Mouse (Mus musculus) MEL (cell line): ENCODE measurements at regions not wholly inside any gene's neighbourhood (a gene's known extent, or its start where the extent isn't known, plus 50 kb on each side); places are given as distances from the start of the nearest gene placed in this dataset.
A peak's percentile ranks its signal among the peaks of the same experiment; 100 is the strongest.

Experiments used
- DNase-seq: peaks from one replicate; pipeline ENCODE4 v3.0.0; 2011; ENCODE audit warnings: low read depth, low spot score
- H3K27ac ChIP-seq: 2 replicates; pipeline ENCODE4 v1.5.1; 2012; ENCODE audit warnings: low read depth, mild to moderate bottlenecking, control low read depth, low read length, moderate library complexity; ENCODE audit not compliant: control insufficient read depth
- H3K27me3 ChIP-seq, 2 experiments: fragments of 150-350 bp in 1 of 2; sonication (generic) in 1 of 2; 2 replicates each; pipeline ENCODE4 v1.6.1; 2012; ENCODE audit warnings: low read length in 2 of 2, mild to moderate bottlenecking in 2 of 2, improper control_type of control experiment in 1 of 2, moderate library complexity in 1 of 2; ENCODE audit not compliant: insufficient read depth in 2 of 2, control insufficient read depth in 1 of 2
- H3K36me3 ChIP-seq, 2 experiments: 2 replicates each; pipeline ENCODE4 v1.6.1; 2012 to 2014; ENCODE audit warnings: low read length in 2 of 2, improper control_type of control experiment in 1 of 2, inconsistent platforms in 1 of 2, mild to moderate bottlenecking in 1 of 2; ENCODE audit not compliant: insufficient read depth in 2 of 2, control insufficient read depth in 1 of 2
- H3K4me1 ChIP-seq, 2 experiments: fragments of 150-350 bp in 1 of 2; sonication (generic) in 1 of 2; 2 replicates each; pipeline ENCODE4 v1.6.1; 2012; ENCODE audit warnings: low read length in 2 of 2, improper control_type of control experiment in 1 of 2, mild to moderate bottlenecking in 1 of 2; ENCODE audit not compliant: insufficient read depth in 2 of 2, control insufficient read depth in 1 of 2
- H3K4me3 ChIP-seq, 2 experiments: fragments of 150-350 bp in 1 of 2; sonication (generic) in 1 of 2; 2 replicates each; pipeline ENCODE4 v1.5.1; 2012; ENCODE audit warnings: low read depth in 2 of 2, low read length in 2 of 2, mild to moderate bottlenecking in 2 of 2, moderate library complexity in 2 of 2, control low read depth in 1 of 2, improper control_type of control experiment in 1 of 2; ENCODE audit not compliant: control insufficient read depth in 1 of 2, insufficient read depth in 1 of 2
- H3K79me2 ChIP-seq: 2 replicates; pipeline ENCODE4 v1.6.1; 2012; ENCODE audit warnings: mild to moderate bottlenecking, low read length, moderate library complexity; ENCODE audit not compliant: control insufficient read depth, poor library complexity, insufficient read depth
- H3K9ac ChIP-seq: 2 replicates; pipeline ENCODE4 v1.6.1; 2012; ENCODE audit warnings: low read depth, mild to moderate bottlenecking, control low read depth, low read length, moderate library complexity; ENCODE audit not compliant: control insufficient read depth, poor library complexity, severe bottlenecking
- H3K9me3 ChIP-seq: fragments of 150-350 bp; sonication (generic); replicated peaks from 2 replicates; pipeline ENCODE4 v1.6.1; 2012; ENCODE audit warnings: mild to moderate bottlenecking, low read length, improper control_type of control experiment, moderate library complexity; ENCODE audit not compliant: insufficient read depth
- BHLHE40 ChIP-seq: IDR thresholded peaks from 2 replicates; pipeline ENCODE4 v1.6.1; 2012; ENCODE audit warnings: low read depth, mild to moderate bottlenecking, inconsistent platforms, low read length, improper control_type of control experiment, borderline replicate concordance
- CHD1 ChIP-seq: IDR thresholded peaks from 2 replicates; pipeline ENCODE4 v1.6.1; 2012; ENCODE audit warnings: low read depth, mild to moderate bottlenecking, inconsistent platforms, low read length, improper control_type of control experiment
- CHD2 ChIP-seq: IDR thresholded peaks from 2 replicates; pipeline ENCODE4 v1.6.1; 2011; ENCODE audit warnings: low read length, improper control_type of control experiment
- CTCF ChIP-seq, 3 experiments: IDR thresholded peaks in 2 of 3; conservative IDR thresholded peaks in 1 of 3; 2 replicates each; pipeline ENCODE4 v1.5.1; 2011 to 2012; ENCODE audit warnings: low read length in 3 of 3, low read depth in 2 of 3, mild to moderate bottlenecking in 2 of 3, improper control_type of control experiment in 1 of 3, inconsistent platforms in 1 of 3, mixed read lengths in 1 of 3, moderate library complexity in 1 of 3; ENCODE audit not compliant: control insufficient read depth in 1 of 3, insufficient read depth in 1 of 3, poor library complexity in 1 of 3, severe bottlenecking in 1 of 3
- E2F4 ChIP-seq: IDR thresholded peaks from 2 replicates; pipeline ENCODE4 v1.6.1; 2011; ENCODE audit warnings: low read depth, low read length, improper control_type of control experiment, borderline replicate concordance
- ELF1 ChIP-seq: IDR thresholded peaks from 2 replicates; pipeline ENCODE4 v1.6.1; 2014; ENCODE audit warnings: low read depth, mild to moderate bottlenecking, inconsistent platforms, low read length, improper control_type of control experiment, moderate library complexity
- EP300 ChIP-seq, 2 experiments: IDR thresholded peaks; 2 replicates each; pipeline ENCODE4 v1.6.1; 2011; ENCODE audit warnings: improper control_type of control experiment in 2 of 2, low read length in 2 of 2, low read depth in 1 of 2, mild to moderate bottlenecking in 1 of 2
- ETS1 ChIP-seq: IDR thresholded peaks from 2 replicates; pipeline ENCODE4 v1.6.1; 2012; ENCODE audit warnings: low read depth, mild to moderate bottlenecking, inconsistent platforms, low read length, improper control_type of control experiment, moderate library complexity
- GABPA ChIP-seq: IDR thresholded peaks from 2 replicates; pipeline ENCODE4 v1.6.1; 2012; ENCODE audit warnings: low read depth, mild to moderate bottlenecking, inconsistent platforms, low read length, improper control_type of control experiment, moderate library complexity
- HCFC1 ChIP-seq: IDR thresholded peaks from 2 replicates; pipeline ENCODE4 v1.6.1; 2012; ENCODE audit warnings: low read depth, mild to moderate bottlenecking, inconsistent platforms, low read length, improper control_type of control experiment, moderate library complexity
- JUND ChIP-seq: IDR thresholded peaks from 2 replicates; pipeline ENCODE4 v1.6.1; 2011; ENCODE audit warnings: low read depth, mild to moderate bottlenecking, improper control_type of control experiment, low read length
- KAT2A ChIP-seq: conservative IDR thresholded peaks from 2 replicates; pipeline ENCODE4 v1.6.1; 2012; ENCODE audit warnings: low read depth, low read length, improper control_type of control experiment, inconsistent platforms
- MAFK ChIP-seq: IDR thresholded peaks from 2 replicates; pipeline ENCODE4 v1.6.1; 2011; ENCODE audit warnings: low read depth, mild to moderate bottlenecking, low read length, improper control_type of control experiment, borderline replicate concordance
- MAX ChIP-seq: IDR thresholded peaks from 2 replicates; pipeline ENCODE4 v1.6.1; 2011; ENCODE audit warnings: low read length, improper control_type of control experiment
- MAZ ChIP-seq: IDR thresholded peaks from 2 replicates; pipeline ENCODE4 v1.6.1; 2012; ENCODE audit warnings: low read depth, mild to moderate bottlenecking, inconsistent platforms, low read length, improper control_type of control experiment
- MXI1 ChIP-seq: IDR thresholded peaks from 2 replicates; pipeline ENCODE4 v1.6.1; 2011; ENCODE audit warnings: mild to moderate bottlenecking, low read depth, low read length, improper control_type of control experiment
- MYB ChIP-seq: IDR thresholded peaks from 2 replicates; pipeline ENCODE4 v1.6.1; 2011; ENCODE audit warnings: mild to moderate bottlenecking, low read depth, low read length, improper control_type of control experiment
- MYC ChIP-seq: IDR thresholded peaks from 2 replicates; pipeline ENCODE4 v1.6.1; 2011; ENCODE audit warnings: low read depth, mild to moderate bottlenecking, low read length, improper control_type of control experiment, moderate library complexity
- NELFE ChIP-seq: IDR thresholded peaks from 2 replicates; pipeline ENCODE4 v1.6.1; 2011; ENCODE audit warnings: low read depth, low read length, improper control_type of control experiment
- NRF1 ChIP-seq: IDR thresholded peaks from 2 replicates; pipeline ENCODE4 v1.6.1; 2014; ENCODE audit warnings: low read depth, mild to moderate bottlenecking, inconsistent platforms, low read length, improper control_type of control experiment, moderate library complexity; ENCODE audit not compliant: poor library complexity, insufficient read depth, severe bottlenecking
- POLR2A ChIP-seq, 2 experiments: IDR thresholded peaks; 2 replicates each; pipeline ENCODE4 v1.6.1; 2011 to 2012; ENCODE audit warnings: low read length in 2 of 2, mild to moderate bottlenecking in 2 of 2, control low read depth in 1 of 2, improper control_type of control experiment in 1 of 2, low read depth in 1 of 2, moderate library complexity in 1 of 2; ENCODE audit not compliant: control insufficient read depth in 1 of 2, insufficient read depth in 1 of 2, poor library complexity in 1 of 2
- POLR2AphosphoS2 ChIP-seq: IDR thresholded peaks from 2 replicates; pipeline ENCODE4 v1.6.1; 2011; ENCODE audit warnings: low read length, improper control_type of control experiment
- POLR2AphosphoS5 ChIP-seq: IDR thresholded peaks from 2 replicates; pipeline ENCODE4 v1.6.1; 2012; ENCODE audit warnings: low read depth, borderline replicate concordance, mild to moderate bottlenecking, inconsistent platforms, low read length, moderate library complexity, mixed read lengths
- RAD21 ChIP-seq: IDR thresholded peaks from 2 replicates; pipeline ENCODE4 v1.6.1; 2011; ENCODE audit warnings: mild to moderate bottlenecking, low read depth, low read length, improper control_type of control experiment
- RCOR1 ChIP-seq: IDR thresholded peaks from 2 replicates; pipeline ENCODE4 v1.6.1; 2012; ENCODE audit warnings: low read depth, mild to moderate bottlenecking, inconsistent platforms, low read length, improper control_type of control experiment
- SIN3A ChIP-seq: IDR thresholded peaks from 2 replicates; pipeline ENCODE4 v1.6.1; 2012; ENCODE audit warnings: low read length, improper control_type of control experiment, inconsistent platforms
- SMC3 ChIP-seq: IDR thresholded peaks from 2 replicates; pipeline ENCODE4 v1.6.1; 2011; ENCODE audit warnings: low read depth, low read length, improper control_type of control experiment
- TAL1 ChIP-seq: IDR thresholded peaks from 2 replicates; pipeline ENCODE4 v1.6.1; 2012; ENCODE audit warnings: mild to moderate bottlenecking, inconsistent platforms, low read length, moderate library complexity, mixed read lengths
- TBP ChIP-seq: IDR thresholded peaks from 2 replicates; pipeline ENCODE4 v1.8.0; 2011; ENCODE audit warnings: low read depth, low read length, improper control_type of control experiment
- TCF12 ChIP-seq: IDR thresholded peaks from 2 replicates; pipeline ENCODE4 v1.6.1; 2014; ENCODE audit warnings: low read depth, mild to moderate bottlenecking, inconsistent platforms, low read length, improper control_type of control experiment, moderate library complexity
- UBTF ChIP-seq: IDR thresholded peaks from 2 replicates; pipeline ENCODE4 v1.6.1; 2012; ENCODE audit warnings: low read depth, mild to moderate bottlenecking, inconsistent platforms, low read length, improper control_type of control experiment, moderate library complexity, borderline replicate concordance; ENCODE audit not compliant: insufficient read depth
- USF1 ChIP-seq: IDR thresholded peaks from 2 replicates; pipeline ENCODE4 v1.6.1; 2014; ENCODE audit warnings: low read depth, mild to moderate bottlenecking, inconsistent platforms, low read length, improper control_type of control experiment, moderate library complexity
- USF2 ChIP-seq, 2 experiments: IDR thresholded peaks; 2 replicates each; pipeline ENCODE4 v1.6.1; 2011 to 2012; ENCODE audit warnings: improper control_type of control experiment in 2 of 2, low read length in 2 of 2, borderline replicate concordance in 1 of 2, inconsistent platforms in 1 of 2, low read depth in 1 of 2, mild to moderate bottlenecking in 1 of 2; ENCODE audit not compliant: insufficient read depth in 1 of 2
- ZC3H11A ChIP-seq: IDR thresholded peaks from 2 replicates; pipeline ENCODE4 v1.6.1; 2012; ENCODE audit warnings: low read depth, mild to moderate bottlenecking, inconsistent platforms, low read length, improper control_type of control experiment
- ZKSCAN1 ChIP-seq: IDR thresholded peaks from 2 replicates; pipeline ENCODE4 v1.6.1; 2012; ENCODE audit warnings: low read depth, mild to moderate bottlenecking, inconsistent platforms, low read length, improper control_type of control experiment, moderate library complexity
- ZMIZ1 ChIP-seq: IDR thresholded peaks from 2 replicates; pipeline ENCODE4 v1.6.1; 2012; ENCODE audit warnings: low read depth, mild to moderate bottlenecking, inconsistent platforms, low read length, improper control_type of control experiment, moderate library complexity
- ZNF384 ChIP-seq: IDR thresholded peaks from 2 replicates; pipeline ENCODE4 v1.6.1; 2012; ENCODE audit warnings: low read depth, mild to moderate bottlenecking, inconsistent platforms, low read length, improper control_type of control experiment

GRCm38 (mm10) chr11:22631606-22632313 lies 119.9 kb downstream of the Tmem17 start:
- Histone ChIP-seq H3K9ac (peak overlapping the region; percentile 59), H3K4me1 (peaks cover 0 to 5% of the 10 kb centered on the region in 2 experiments; a peak in 1 of 4 replicates), H3K27ac (no peak overlapping the region), H3K36me3 (no peaks in the 10 kb centered on the region; a peak in 1 of 4 replicates), H3K27me3 (no peaks in the 10 kb centered on the region), H3K9me3 (no peaks in the 10 kb centered on the region), H3K4me3 (peak overlapping the region; percentile 20 to 42), H3K79me2 (no peaks in the 10 kb centered on the region)
- DNase-seq: peak; percentile 81
- peak; percentile 99 for TF ChIP-seq SMC3
- TF ChIP-seq HCFC1: no peak
- no peak for TF ChIP-seq POLR2AphosphoS5
- TF ChIP-seq ZNF384: peak; percentile 50; the same call in 1 of the 2 replicates
- TF ChIP-seq GABPA: no peak
- TF ChIP-seq MYC: no peak
- TF ChIP-seq USF1: peak; percentile 68
- TF ChIP-seq CHD2: no peak
- TF ChIP-seq NRF1: no peak
- no peak for TF ChIP-seq RCOR1
- TF ChIP-seq TAL1: no peak
- TF ChIP-seq ETS1: no peak; the same call in 1 of the 2 replicates
- no peak for TF ChIP-seq NELFE
- TF ChIP-seq POLR2A (IDR thresholded peaks at IDR 0.05; ENCODE audit: control insufficient read depth in 1 of 2, insufficient read depth in 1 of 2, low read depth in 1 of 2, low read length in 2 of 2, poor library complexity in 1 of 2): no peak
- peak; percentile 96 for TF ChIP-seq MAZ
- peak in 1 of 2 experiments; percentile 27; a peak in 1 of 4 replicates for TF ChIP-seq EP300 (IDR thresholded peaks at IDR 0.05; ENCODE audit: low read depth in 1 of 2, low read length in 2 of 2)
- no peak; the same call in 1 of the 2 replicates for TF ChIP-seq MXI1
- TF ChIP-seq JUND: no peak
- TF ChIP-seq USF2 (IDR thresholded peaks at IDR 0.05; ENCODE audit: borderline replicate concordance in 1 of 2, insufficient read depth in 1 of 2, low read depth in 1 of 2, low read length in 2 of 2): no peak
- TF ChIP-seq RAD21: peak; percentile 100
- peak; percentile 99 for TF ChIP-seq ZC3H11A
- no peak for TF ChIP-seq UBTF
- TF ChIP-seq MYB: peak; percentile 81
- TF ChIP-seq CHD1: no peak
- peak; percentile 55 to 98 (median 78) for TF ChIP-seq CTCF (IDR thresholded peaks at IDR 0.05 in 2 of 3, conservative IDR thresholded peaks at IDR 0.05 in 1 of 3; ENCODE audit: control insufficient read depth in 1 of 3, insufficient read depth in 1 of 3, low read depth in 2 of 3, low read length in 3 of 3, poor library complexity in 1 of 3, severe bottlenecking in 1 of 3)
- TF ChIP-seq MAX: no peak
- no peak for TF ChIP-seq KAT2A
- peak; percentile 86 for TF ChIP-seq SIN3A
- peak; percentile 58; the same call in 1 of the 2 replicates for TF ChIP-seq ELF1
- no peak for TF ChIP-seq BHLHE40
- no peak for TF ChIP-seq TBP
- no peak for TF ChIP-seq MAFK
- TF ChIP-seq ZKSCAN1: no peak
- TF ChIP-seq E2F4: no peak
- no peak for TF ChIP-seq ZMIZ1
- no peak for TF ChIP-seq POLR2AphosphoS2
- TF ChIP-seq TCF12: no peak
